Mouse (Mus musculus): ENCODE measurements around the gene Abca8a. TPM values are rescaled to one million over a fixed set of nuclear protein-coding genes. Genes with fewer than 3 reads are reported as not detected.

The Abca8a gene
- 1.1 and 1.2 TPM in 2 replicates for polyA plus RNA-seq (2011; ENCODE audit: insufficient read depth, insufficient read length, low replicate concordance, missing spikeins)

DNA sequence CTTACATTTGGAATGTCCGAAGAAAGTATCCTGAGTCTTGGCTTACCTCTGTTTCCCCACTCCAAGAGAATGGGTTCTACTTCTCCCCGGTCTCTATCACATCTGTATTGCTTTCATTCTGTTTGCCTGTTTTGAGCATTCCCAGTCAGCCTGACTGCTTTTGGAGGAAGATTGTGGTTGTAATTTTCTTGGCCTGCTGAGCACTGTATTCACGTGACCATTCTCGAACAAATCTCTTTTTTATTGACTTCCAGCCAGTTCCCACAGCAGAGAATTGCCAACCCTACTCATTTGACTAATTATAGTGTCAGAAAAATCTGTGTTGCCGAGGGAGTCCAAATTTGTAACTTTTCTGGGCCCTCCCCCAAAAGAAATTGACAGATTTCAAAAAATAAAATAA is at the start of gene Abca8a:
TSS of gene Abca8a (minus strand) at position 121 of the 400 bp plus-strand sequence.
- no peak within 1 kb of the TSS for H3K27ac ChIP-seq (ENCODE audit: control insufficient read depth, insufficient read depth, low read depth, low read length, poor library complexity)

GRCm38 (mm10) chr11:110145421-110145820 is 49.6 kb upstream of the Abca8a start:
- Histone ChIP-seq H3K4me3 (replicated peaks; ENCODE audit: control insufficient read depth, low read depth, low read length) (no peak overlapping the region), H3K27ac (ENCODE audit: control insufficient read depth, insufficient read depth, low read depth, low read length, poor library complexity) (no peak overlapping the region), H3K4me1 (ENCODE audit: control insufficient read depth, insufficient read depth, low read length) (peaks cover 1% of the 10 kb centered on the region; the same call in 1 of the 2 replicates)
- 75% methylated on average over 11 of the region's 11 CpGs for WGBS
- no peak for TF ChIP-seq POLR2A (IDR thresholded peaks at IDR 0.05; ENCODE audit: borderline replicate concordance, control insufficient read depth, low read depth, low read length)
- no peak for TF ChIP-seq CTCF (IDR thresholded peaks at IDR 0.05; ENCODE audit: control insufficient read depth, insufficient read depth, low read length)

More for the DNA sequence above, at the start of gene Abca8a:
- no peak for TF ChIP-seq CTCF (IDR thresholded peaks at IDR 0.05; ENCODE audit: control insufficient read depth, insufficient read depth, low read length)
- no peak for TF ChIP-seq POLR2A (IDR thresholded peaks at IDR 0.05; ENCODE audit: borderline replicate concordance, control insufficient read depth, low read depth, low read length)
- 43% methylated on average over 5 of the region's 5 CpGs for WGBS
- Histone ChIP-seq H3K4me3 (replicated peaks; ENCODE audit: control insufficient read depth, low read depth, low read length) (no peak within 1 kb of the TSS), H3K4me1 (ENCODE audit: control insufficient read depth, insufficient read depth, low read length) (no peaks in the 10 kb centered on the region)

DNA sequence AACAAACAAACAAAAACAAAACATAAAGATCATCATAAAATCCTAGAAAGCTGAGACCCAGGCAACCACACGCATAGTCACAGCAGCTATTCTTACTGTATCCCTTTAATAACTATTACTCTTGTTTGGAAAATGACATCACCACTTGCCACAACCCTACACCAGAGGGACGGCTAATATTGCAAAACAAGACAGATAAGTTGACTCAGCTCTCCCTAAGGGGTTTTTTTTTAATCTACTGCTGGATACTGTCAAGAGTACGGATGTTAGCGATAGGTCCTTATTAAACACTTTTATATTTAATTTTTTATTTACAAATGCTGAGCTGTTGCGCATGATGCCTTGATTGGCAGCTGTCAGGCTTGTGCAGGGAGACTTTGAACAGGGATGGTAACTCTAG is 35.0 kb upstream of the Abca8a start:
- H3K4me1 ChIP-seq (ENCODE audit: control insufficient read depth, insufficient read depth, low read length), result no peaks in the 10 kb centered on the region
- WGBS, result 68% methylated on average over 5 of the region's 5 CpGs
- H3K4me3 ChIP-seq (replicated peaks; ENCODE audit: control insufficient read depth, low read depth, low read length), result no peak overlapping the region
- no peak for TF ChIP-seq CTCF (IDR thresholded peaks at IDR 0.05; ENCODE audit: control insufficient read depth, insufficient read depth, low read length)
- TF ChIP-seq POLR2A (IDR thresholded peaks at IDR 0.05; ENCODE audit: borderline replicate concordance, control insufficient read depth, low read depth, low read length), result no peak
- H3K27ac ChIP-seq (ENCODE audit: control insufficient read depth, insufficient read depth, low read depth, low read length, poor library complexity), result no peak overlapping the region

- TF ChIP-seq POLR2A (IDR thresholded peaks at IDR 0.05; ENCODE audit: borderline replicate concordance, control insufficient read depth, low read depth, low read length) (no peak), CTCF (IDR thresholded peaks at IDR 0.05; ENCODE audit: control insufficient read depth, insufficient read depth, low read length) (no peak)
Measured at GRCm38 (mm10) chr11:110111137-110111536, 15.4 kb upstream of the Abca8a start.

DNA sequence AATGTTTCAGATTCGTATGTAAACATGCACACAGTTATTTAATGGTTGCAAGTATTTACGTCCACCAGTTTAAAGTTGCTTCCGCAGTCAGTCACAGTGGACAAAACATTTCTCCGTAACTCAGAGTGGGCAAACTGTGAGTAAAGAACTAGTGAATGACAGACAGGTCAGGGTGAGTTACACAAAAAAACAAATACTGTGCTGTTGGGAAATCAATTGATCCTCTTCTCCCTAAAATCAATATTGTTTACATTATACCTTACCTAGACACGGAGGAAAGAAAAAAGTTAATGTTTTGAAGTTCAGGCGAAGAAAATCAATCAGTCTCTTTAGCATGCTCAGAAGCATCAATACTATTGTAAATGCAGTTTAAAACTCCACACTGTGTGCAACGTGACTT is 5.7 kb upstream of the Abca8a start:
- Histone ChIP-seq H3K4me3 (replicated peaks; ENCODE audit: control insufficient read depth, low read depth, low read length) (no peak overlapping the region), H3K4me1 (ENCODE audit: control insufficient read depth, insufficient read depth, low read length) (no peaks in the 10 kb centered on the region), H3K27ac (ENCODE audit: control insufficient read depth, insufficient read depth, low read depth, low read length, poor library complexity) (no peak overlapping the region)
- no peak for TF ChIP-seq CTCF (IDR thresholded peaks at IDR 0.05; ENCODE audit: control insufficient read depth, insufficient read depth, low read length)
- TF ChIP-seq POLR2A (IDR thresholded peaks at IDR 0.05; ENCODE audit: borderline replicate concordance, control insufficient read depth, low read depth, low read length), result no peak
- WGBS, result 87% methylated on average over 7 of the region's 7 CpGs

More at GRCm38 (mm10) chr11:110111137-110111536, 15.4 kb upstream of the Abca8a start:
- Histone ChIP-seq H3K4me3 (replicated peaks; ENCODE audit: control insufficient read depth, low read depth, low read length) (no peak overlapping the region), H3K27ac (ENCODE audit: control insufficient read depth, insufficient read depth, low read depth, low read length, poor library complexity) (no peak overlapping the region), H3K4me1 (ENCODE audit: control insufficient read depth, insufficient read depth, low read length) (no peaks in the 10 kb centered on the region)
- WGBS, result 67% methylated on average over 4 of the region's 4 CpGs

- WGBS, result 68% methylated on average over 4 of the region's 4 CpGs
Measured at GRCm38 (mm10) chr11:110098901-110099300, 3.1 kb upstream of the Abca8a start.

GRCm38 (mm10) chr11:110097465-110097864 is 1.7 kb upstream of the Abca8a start:
- no peak overlapping the region for H3K27ac ChIP-seq (ENCODE audit: control insufficient read depth, insufficient read depth, low read depth, low read length, poor library complexity)
- TF ChIP-seq POLR2A (IDR thresholded peaks at IDR 0.05; ENCODE audit: borderline replicate concordance, control insufficient read depth, low read depth, low read length) (no peak), CTCF (IDR thresholded peaks at IDR 0.05; ENCODE audit: control insufficient read depth, insufficient read depth, low read length) (no peak)
- WGBS, result 46% methylated on average over 6 of the region's 6 CpGs
- no peaks in the 10 kb centered on the region for H3K4me1 ChIP-seq (ENCODE audit: control insufficient read depth, insufficient read depth, low read length)
- no peak overlapping the region for H3K4me3 ChIP-seq (replicated peaks; ENCODE audit: control insufficient read depth, low read depth, low read length)

More at GRCm38 (mm10) chr11:110098901-110099300, 3.1 kb upstream of the Abca8a start:
- TF ChIP-seq CTCF (IDR thresholded peaks at IDR 0.05; ENCODE audit: control insufficient read depth, insufficient read depth, low read length), result no peak
- TF ChIP-seq POLR2A (IDR thresholded peaks at IDR 0.05; ENCODE audit: borderline replicate concordance, control insufficient read depth, low read depth, low read length), result no peak
- H3K4me1 ChIP-seq (ENCODE audit: control insufficient read depth, insufficient read depth, low read length), result no peaks in the 10 kb centered on the region
- H3K27ac ChIP-seq (ENCODE audit: control insufficient read depth, insufficient read depth, low read depth, low read length, poor library complexity), result no peak overlapping the region
- no peak overlapping the region for H3K4me3 ChIP-seq (replicated peaks; ENCODE audit: control insufficient read depth, low read depth, low read length)

GRCm38 (mm10) chr11:110094846-110095380 is 865 bp downstream of the Abca8a start:
- 66% methylated on average over 7 of the region's 7 CpGs for WGBS
- Histone ChIP-seq H3K27ac (ENCODE audit: control insufficient read depth, insufficient read depth, low read depth, low read length, poor library complexity) (no peak overlapping the region), H3K4me3 (replicated peaks; ENCODE audit: control insufficient read depth, low read depth, low read length) (no peak overlapping the region), H3K4me1 (ENCODE audit: control insufficient read depth, insufficient read depth, low read length) (no peaks in the 10 kb centered on the region)
- TF ChIP-seq CTCF (IDR thresholded peaks at IDR 0.05; ENCODE audit: control insufficient read depth, insufficient read depth, low read length) (no peak), POLR2A (IDR thresholded peaks at IDR 0.05; ENCODE audit: borderline replicate concordance, control insufficient read depth, low read depth, low read length) (no peak)
